Mouse (Mus musculus) brain, embryonic 14.5 days (tissue): ENCODE measurements around the gene Gpr22. TPM values are rescaled to one million over a fixed set of nuclear protein-coding genes. Genes with fewer than 3 reads are reported as not detected.

Experiments used
- DNase-seq: peaks from one replicate; pipeline ENCODE4 v3.0.0-alpha.2; 2011; ENCODE audit warnings: low read depth
- CTCF ChIP-seq: fragments of 200-500 bp; IDR thresholded peaks from 2 replicates; pipeline ENCODE4 v1.5.1; 2012; ENCODE audit warnings: inconsistent platforms, mild to moderate bottlenecking, moderate library complexity, borderline replicate concordance; ENCODE audit not compliant: insufficient read depth, insufficient read length; ENCODE audit errors: extremely low read depth
- POLR2A ChIP-seq: fragments of 200-500 bp; IDR thresholded peaks from 2 replicates; pipeline ENCODE4 v1.6.1; 2012; ENCODE audit warnings: mild to moderate bottlenecking, inconsistent platforms, borderline replicate concordance; ENCODE audit not compliant: poor library complexity, insufficient read depth, insufficient read length, severe bottlenecking; ENCODE audit errors: extremely low read depth
- polyA plus RNA-seq: library from polyadenylated mRNA; depleted of rRNA; stranded (reverse); fragments of >200 nt; gene quantifications from 2 replicates; pipeline ENCODE4 v1.2.3, GENCODE M21; 2012; rRNA removed

The Gpr22 gene
- 8.4 and 11.0 TPM in 2 replicates for polyA plus RNA-seq

DNA sequence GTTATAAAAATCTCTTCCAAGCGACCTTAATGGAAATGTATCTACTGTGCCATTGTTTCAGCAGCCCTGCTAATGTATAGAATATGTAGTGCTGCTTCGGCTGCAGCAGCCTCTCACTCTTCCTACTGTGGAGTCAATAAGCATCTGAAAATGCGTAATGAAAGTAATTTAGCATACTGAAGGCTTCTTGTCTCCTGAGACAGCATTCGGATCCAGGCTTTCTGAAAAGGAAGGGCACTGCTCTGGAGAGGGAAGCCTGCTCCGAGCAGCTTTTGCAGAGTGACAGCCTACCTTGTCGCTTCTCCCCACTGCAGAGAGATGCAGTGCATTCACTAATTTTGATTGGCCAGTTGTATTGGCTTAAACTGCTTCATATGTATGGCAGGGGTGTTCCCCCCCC lies at the start of gene Gpr22:
TSS of gene Gpr22 (minus strand) at position 348 of the 400 bp plus-strand sequence.
- peak; percentile 87 for DNase-seq
- TF ChIP-seq POLR2A (peak; percentile 38; the same call in 1 of the 2 replicates), CTCF (no peak)

DNA sequence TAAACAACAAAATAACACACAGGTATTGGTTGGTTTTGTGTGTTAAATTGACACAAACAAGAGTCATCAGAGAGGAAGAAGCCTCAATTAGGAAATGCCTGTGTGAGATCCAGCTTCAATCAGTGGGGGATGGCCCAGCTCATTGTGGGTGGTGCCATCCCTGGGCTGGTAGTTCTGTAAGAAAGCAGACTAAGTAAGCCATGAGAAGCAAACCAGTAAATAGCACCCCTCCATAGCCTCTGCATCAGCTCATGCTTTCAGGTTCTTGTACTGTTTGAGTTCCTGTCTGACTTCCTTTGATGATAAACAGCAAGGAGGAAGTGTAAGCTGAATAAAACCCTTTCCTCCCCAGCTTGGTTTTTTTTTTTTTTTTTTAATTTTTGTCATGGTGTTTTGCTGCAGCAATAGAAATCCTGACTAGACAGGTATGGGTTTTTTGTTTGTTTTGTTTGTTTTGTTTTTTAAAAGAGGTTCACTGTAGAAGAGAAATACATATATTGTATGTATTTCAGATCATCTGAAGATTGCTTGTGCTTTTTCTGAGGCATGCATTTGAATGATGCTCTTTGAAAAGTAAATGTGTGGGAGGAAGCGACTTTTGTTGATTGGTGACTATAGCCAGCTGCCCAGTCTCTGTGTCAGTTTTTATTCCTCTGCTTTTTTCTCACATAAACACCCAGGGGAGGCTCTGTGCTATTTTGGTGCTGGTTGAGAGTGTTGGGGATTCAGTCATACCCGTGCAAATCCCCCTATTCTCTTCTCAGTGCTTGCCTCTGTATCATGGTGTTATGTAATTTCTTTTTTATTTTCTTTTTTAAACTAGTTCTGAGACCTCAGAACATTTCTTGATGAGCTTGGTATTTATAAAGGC lies 42.4 kb upstream of the Gpr22 start:
- DNase-seq: no peak
- no peak for TF ChIP-seq CTCF
- TF ChIP-seq POLR2A: no peak

DNA sequence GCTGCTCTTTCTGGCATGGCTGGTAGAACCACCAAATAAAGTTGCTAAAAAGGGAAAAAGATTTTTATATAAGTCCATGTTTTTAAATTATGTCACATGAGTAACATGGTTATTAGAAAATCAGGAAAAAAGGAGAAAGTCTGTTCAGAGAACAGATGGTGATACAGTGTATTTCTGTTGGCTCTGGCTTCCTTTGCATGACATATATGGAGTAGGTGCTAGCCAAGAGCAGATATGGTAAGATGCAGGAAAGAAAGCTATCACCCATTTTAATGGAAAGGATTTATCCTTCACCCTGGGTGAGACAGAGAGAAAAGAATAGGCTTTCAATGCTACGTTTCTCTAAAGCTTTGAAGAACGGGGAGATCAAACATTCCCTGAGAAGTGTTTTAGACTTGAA lies 40.7 kb upstream of the Gpr22 start:
- DNase-seq: peak; percentile 43
- no peak for TF ChIP-seq POLR2A

DNA sequence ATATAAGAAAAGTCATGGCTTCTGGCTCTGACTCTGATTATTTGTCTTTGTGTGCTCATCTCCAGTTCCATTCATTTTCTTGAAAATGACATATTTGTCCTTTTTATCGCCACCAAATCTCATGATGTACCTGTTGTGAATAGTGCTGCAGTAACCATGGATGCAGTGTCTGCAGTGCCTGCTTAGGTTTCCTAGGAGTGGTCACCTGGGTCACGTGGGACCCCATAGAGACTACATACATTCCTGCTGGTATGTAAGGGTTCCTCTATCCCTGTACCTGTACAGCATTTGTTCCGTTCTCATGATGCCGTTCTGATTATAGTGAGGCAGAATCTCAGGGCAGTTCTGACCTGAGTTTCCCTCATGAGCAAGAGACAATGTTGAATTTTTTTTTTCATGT lies 36.1 kb upstream of the Gpr22 start:
- TF ChIP-seq POLR2A: no peak
- no peak for DNase-seq

DNA sequence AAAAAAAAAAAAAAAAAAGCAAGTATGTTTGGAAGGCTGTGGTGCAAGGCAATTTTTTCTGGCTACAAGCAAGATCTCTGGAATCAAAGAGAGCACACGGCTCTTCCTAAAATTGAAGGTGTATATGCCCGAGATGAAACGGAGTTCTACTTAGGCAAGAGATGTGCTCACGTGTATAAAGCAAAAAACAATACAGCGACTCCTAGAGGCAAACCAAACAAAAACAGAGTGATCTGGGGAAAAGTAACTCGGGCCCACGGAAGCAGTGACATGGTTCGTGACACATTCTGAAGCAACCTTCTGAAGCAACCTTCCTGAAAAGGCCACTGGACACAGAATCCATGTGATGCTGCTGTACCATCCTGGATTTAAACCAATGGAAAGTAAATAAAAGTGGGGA lies 33.6 kb upstream of the Gpr22 start:
- TF ChIP-seq POLR2A (no peak), CTCF (no peak)
- no peak for DNase-seq

DNA sequence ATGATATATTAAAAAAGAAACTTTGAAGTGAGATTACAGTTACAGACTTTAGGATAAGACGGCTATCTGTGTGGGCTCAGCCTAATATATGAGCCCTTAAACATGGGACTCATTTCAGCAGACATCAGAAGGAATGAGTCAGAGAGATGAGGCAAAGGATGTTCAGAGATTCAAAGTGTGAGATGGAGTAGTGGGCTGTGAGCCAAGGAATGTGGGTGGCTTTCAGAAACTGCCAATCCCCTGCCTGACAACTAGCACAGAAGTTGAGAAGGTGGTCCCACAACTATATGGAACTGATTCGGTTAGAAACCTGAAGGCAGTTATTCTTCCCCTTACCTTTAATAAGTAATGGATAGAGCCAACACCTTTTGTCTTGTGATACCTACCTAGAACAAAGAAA lies 20.9 kb upstream of the Gpr22 start:
- TF ChIP-seq CTCF (no peak), POLR2A (no peak)
- DNase-seq: no peak

DNA sequence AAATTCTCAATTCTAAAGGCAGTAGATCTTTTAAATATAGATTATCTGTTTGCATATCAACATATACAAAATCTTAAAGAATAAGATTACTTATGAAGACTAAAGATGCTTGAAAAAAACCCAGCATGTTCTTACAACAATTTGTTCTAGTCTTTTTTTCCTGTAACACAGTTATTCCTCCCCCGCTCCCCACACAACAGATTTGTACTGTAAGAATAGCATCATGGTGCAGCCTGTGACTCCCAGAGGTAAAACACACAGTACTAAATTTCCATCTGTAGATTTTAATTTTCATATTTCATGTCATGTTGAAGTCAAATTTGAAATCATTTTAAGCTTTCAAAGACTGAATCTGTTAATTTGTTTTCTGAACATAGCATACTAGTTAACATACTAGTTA lies 16.4 kb upstream of the Gpr22 start:
- TF ChIP-seq CTCF: no peak
- no peak for DNase-seq

DNA sequence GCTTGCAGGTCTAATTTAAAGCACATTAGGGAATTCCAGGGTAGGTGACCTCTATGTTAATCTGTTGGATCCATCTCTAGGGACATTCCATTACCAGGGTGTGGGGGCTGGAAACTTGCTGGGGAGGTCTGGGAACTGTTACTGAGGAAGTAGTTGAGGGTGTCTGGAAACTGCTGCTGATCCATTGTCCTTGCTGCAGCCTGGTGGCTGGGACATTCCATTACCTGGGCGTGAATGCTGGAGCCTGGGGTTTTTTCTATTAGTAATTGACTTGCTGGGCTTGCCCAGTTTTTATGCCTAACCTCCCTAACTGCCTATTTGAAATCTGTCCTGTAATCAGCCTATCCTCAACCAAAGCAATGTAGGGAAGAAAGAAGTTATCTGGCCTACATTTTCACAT lies 13.0 kb upstream of the Gpr22 start:
- TF ChIP-seq POLR2A: no peak
- no peak for TF ChIP-seq CTCF
- no peak for DNase-seq

DNA sequence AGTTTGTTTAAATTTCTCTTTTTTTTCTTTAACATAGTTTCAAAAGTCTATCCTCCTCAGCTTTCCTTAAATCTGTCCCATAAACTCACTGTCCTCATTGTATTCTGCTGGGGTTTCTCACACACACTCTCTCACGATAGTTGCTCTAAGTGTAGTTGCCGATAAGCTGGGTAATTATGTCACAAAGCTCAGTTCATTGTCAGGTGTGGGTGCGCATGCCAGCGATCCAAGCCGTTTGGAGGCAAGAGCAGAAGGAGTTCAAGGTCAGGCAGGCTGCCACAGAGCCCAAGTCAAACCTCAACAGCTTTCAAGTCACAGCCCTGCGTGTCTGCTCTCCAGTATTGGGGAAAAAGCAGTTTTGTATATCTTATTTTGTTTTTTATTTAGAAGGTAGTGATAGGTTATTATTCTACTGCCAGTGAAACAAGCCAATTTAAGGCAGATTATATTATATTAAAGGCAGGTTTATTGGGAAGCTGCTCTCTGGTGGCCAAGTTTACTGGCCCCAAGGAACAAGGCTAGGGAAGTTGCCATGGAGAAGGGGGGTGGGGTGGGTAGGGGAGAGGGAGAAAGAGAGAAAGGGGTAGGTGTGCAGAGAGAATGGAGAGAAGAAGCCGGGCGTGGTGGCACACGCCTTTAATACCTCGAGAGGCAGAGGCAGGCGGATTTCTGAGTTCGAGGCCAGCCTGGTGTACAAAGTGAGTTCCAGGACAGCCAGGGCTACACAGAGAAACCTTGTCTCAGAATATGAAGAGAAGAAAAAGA lies 11.9 kb upstream of the Gpr22 start:
- no peak for TF ChIP-seq POLR2A
- DNase-seq: no peak

DNA sequence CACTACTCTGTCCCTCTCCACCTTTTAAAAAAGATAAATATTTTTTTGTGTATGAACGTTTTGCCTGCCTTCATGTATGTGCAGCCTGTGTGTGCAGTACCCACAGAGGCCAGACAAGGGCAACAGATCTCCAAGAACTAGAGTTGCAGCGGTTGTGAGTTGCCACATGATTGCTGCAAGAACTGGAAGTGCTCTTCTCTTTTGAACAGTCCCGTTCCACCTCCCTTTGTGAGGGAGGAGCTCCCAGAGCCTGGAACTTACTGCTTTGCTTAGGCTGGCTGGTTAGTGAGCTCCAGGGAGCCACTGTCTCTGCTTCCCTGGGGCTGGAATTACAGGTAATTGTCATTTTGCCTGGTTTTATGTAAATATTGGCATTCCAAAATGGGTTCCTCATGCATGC lies 10.8 kb upstream of the Gpr22 start:
- TF ChIP-seq CTCF (no peak), POLR2A (no peak)
- no peak for DNase-seq

DNA sequence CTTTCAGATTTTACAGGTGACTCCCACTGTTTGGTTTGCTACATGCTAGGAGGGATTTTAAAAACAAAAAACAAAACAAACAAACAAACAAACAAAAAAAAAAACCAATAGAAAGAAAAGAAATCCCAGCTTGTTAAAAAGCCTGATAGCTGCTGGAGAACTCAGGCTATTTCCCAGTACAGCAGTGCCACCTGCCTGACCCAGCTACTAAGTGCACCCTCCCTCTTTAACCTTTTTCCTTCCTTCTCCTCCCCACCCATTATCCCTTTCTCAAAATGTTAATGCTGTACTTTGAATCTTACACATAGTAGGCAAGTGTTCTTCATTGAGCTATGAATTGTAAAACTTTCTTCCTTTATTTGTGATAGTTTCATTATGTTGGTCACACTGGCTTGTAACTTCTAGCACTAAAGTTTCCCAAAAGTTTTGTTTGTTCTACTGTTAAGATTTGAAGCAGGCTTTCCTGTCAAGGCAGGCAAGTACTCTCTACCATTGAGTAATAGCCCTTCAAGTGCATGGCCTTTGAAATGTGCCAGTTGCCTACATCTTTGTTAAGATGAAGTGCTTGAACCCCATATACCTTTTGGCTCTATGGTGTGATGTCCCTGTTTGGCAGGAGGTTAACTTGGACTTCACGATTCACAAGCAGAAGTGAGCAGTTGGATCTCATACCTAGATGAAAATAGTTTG lies 6.0 kb upstream of the Gpr22 start:
- DNase-seq: no peak

More for the DNA sequence above, 6.0 kb upstream of the Gpr22 start:
- TF ChIP-seq CTCF: peak; percentile 56; the same call in 1 of the 2 replicates
- TF ChIP-seq POLR2A: no peak
